Mouse (Mus musculus): ENCODE results near the gene Usp16. TPM values are rescaled to one million over a fixed set of nuclear protein-coding genes. Genes with fewer than 3 reads are reported as not detected.

Gene Usp16
- total and polyA plus RNA-seq, 3 experiments: 66.6 to 256 (median 76.4) TPM

GRCm38 (mm10) chr16:87527553-87528249, 73.2 kb downstream of the Usp16 start:
- Histone ChIP-seq H3K4me3 (ENCODE audit: control insufficient read depth in 1 of 2, insufficient read depth in 1 of 2, low read depth in 2 of 2, low read length in 2 of 2) (no peak overlapping the region), H3K36me3 (ENCODE audit: control insufficient read depth in 1 of 2, insufficient read depth in 2 of 2, low read length in 2 of 2) (no peaks in the 10 kb centered on the region)

GRCm38 (mm10) chr16:87528755-87529154, 74.3 kb downstream of the Usp16 start:
- H3K27ac ChIP-seq (ENCODE audit: control insufficient read depth, low read depth, low read length): no peak overlapping the region
- H3K4me1 ChIP-seq (ENCODE audit: control insufficient read depth in 1 of 2, insufficient read depth in 2 of 2, low read length in 2 of 2): no peaks in the 10 kb centered on the region
- H3K36me3 ChIP-seq (ENCODE audit: control insufficient read depth in 1 of 2, insufficient read depth in 2 of 2, low read length in 2 of 2): no peaks in the 10 kb centered on the region
- H3K27me3 ChIP-seq (ENCODE audit: control insufficient read depth in 1 of 2, insufficient read depth in 2 of 2, low read length in 2 of 2): no peaks in the 10 kb centered on the region
- no peak overlapping the region for H3K9ac ChIP-seq (ENCODE audit: control insufficient read depth, low read depth, low read length, poor library complexity, severe bottlenecking)
- TF ChIP-seq ETS1 (IDR thresholded peaks at IDR 0.05; ENCODE audit: low read depth, low read length): no peak
- TF ChIP-seq NELFE (IDR thresholded peaks at IDR 0.05; ENCODE audit: low read depth, low read length): no peak
- TF ChIP-seq KAT2A (conservative IDR thresholded peaks at IDR 0.05; ENCODE audit: low read depth, low read length): no peak
- TF ChIP-seq GATA1 (IDR thresholded peaks at IDR 0.05; ENCODE audit: low read depth, low read length): no peak
- no peak for TF ChIP-seq MYC (IDR thresholded peaks at IDR 0.05; ENCODE audit: low read depth, low read length)
- no peak for TF ChIP-seq MAFK (IDR thresholded peaks at IDR 0.05; ENCODE audit: borderline replicate concordance, low read depth, low read length)
- no peak for TF ChIP-seq SMC3 (IDR thresholded peaks at IDR 0.05; ENCODE audit: low read depth, low read length)
- TF ChIP-seq USF2 (IDR thresholded peaks at IDR 0.05; ENCODE audit: borderline replicate concordance in 1 of 2, insufficient read depth in 1 of 2, low read depth in 1 of 2, low read length in 2 of 2): no peak
- TF ChIP-seq MXI1 (IDR thresholded peaks at IDR 0.05; ENCODE audit: low read depth, low read length): no peak
- no peak for TF ChIP-seq CTCF (IDR thresholded peaks at IDR 0.05 in 2 of 3, conservative IDR thresholded peaks at IDR 0.05 in 1 of 3; ENCODE audit: control insufficient read depth in 1 of 3, insufficient read depth in 1 of 3, low read depth in 2 of 3, low read length in 3 of 3, poor library complexity in 1 of 3, severe bottlenecking in 1 of 3)
- TF ChIP-seq RAD21 (IDR thresholded peaks at IDR 0.05; ENCODE audit: low read depth, low read length): no peak
- no peak for TF ChIP-seq USF1 (IDR thresholded peaks at IDR 0.05; ENCODE audit: low read depth, low read length)
- no peak for TF ChIP-seq MAX (IDR thresholded peaks at IDR 0.05; ENCODE audit: low read length)
- TF ChIP-seq TAL1 (IDR thresholded peaks at IDR 0.05; ENCODE audit: low read length): no peak
- TF ChIP-seq RCOR1 (IDR thresholded peaks at IDR 0.05; ENCODE audit: low read depth, low read length): no peak
- TF ChIP-seq UBTF (IDR thresholded peaks at IDR 0.05; ENCODE audit: borderline replicate concordance, insufficient read depth, low read depth, low read length): no peak
- no peak for TF ChIP-seq TBP (IDR thresholded peaks at IDR 0.05; ENCODE audit: low read depth, low read length)
- no peak for TF ChIP-seq TCF12 (IDR thresholded peaks at IDR 0.05; ENCODE audit: low read depth, low read length)
- TF ChIP-seq HCFC1 (IDR thresholded peaks at IDR 0.05; ENCODE audit: low read depth, low read length): no peak
- DNase-seq (ENCODE audit: low read depth, low spot score): no peak
- H3K79me2 ChIP-seq (ENCODE audit: control insufficient read depth, insufficient read depth, low read length, poor library complexity): no peaks in the 10 kb centered on the region
- no peaks in the 10 kb centered on the region for H3K9me3 ChIP-seq (replicated peaks; ENCODE audit: insufficient read depth, low read length)
- H3K4me3 ChIP-seq (ENCODE audit: control insufficient read depth in 1 of 2, insufficient read depth in 1 of 2, low read depth in 2 of 2, low read length in 2 of 2): no peak overlapping the region

More at GRCm38 (mm10) chr16:87527553-87528249, 73.2 kb downstream of the Usp16 start:
- no peaks in the 10 kb centered on the region for H3K27me3 ChIP-seq (ENCODE audit: control insufficient read depth in 1 of 2, insufficient read depth in 2 of 2, low read length in 2 of 2)
- no peaks in the 10 kb centered on the region for H3K79me2 ChIP-seq (ENCODE audit: control insufficient read depth, insufficient read depth, low read length, poor library complexity)
- TF ChIP-seq TCF12 (IDR thresholded peaks at IDR 0.05; ENCODE audit: low read depth, low read length) (no peak), RCOR1 (IDR thresholded peaks at IDR 0.05; ENCODE audit: low read depth, low read length) (no peak), SMC3 (IDR thresholded peaks at IDR 0.05; ENCODE audit: low read depth, low read length) (no peak), NELFE (IDR thresholded peaks at IDR 0.05; ENCODE audit: low read depth, low read length) (no peak), MXI1 (IDR thresholded peaks at IDR 0.05; ENCODE audit: low read depth, low read length) (no peak)
- H3K9me3 ChIP-seq (replicated peaks; ENCODE audit: insufficient read depth, low read length): no peaks in the 10 kb centered on the region
- no peak overlapping the region for H3K27ac ChIP-seq (ENCODE audit: control insufficient read depth, low read depth, low read length)
- no peaks in the 10 kb centered on the region for H3K4me1 ChIP-seq (ENCODE audit: control insufficient read depth in 1 of 2, insufficient read depth in 2 of 2, low read length in 2 of 2)
- no peak for DNase-seq (ENCODE audit: low read depth, low spot score)
- no peak overlapping the region for H3K9ac ChIP-seq (ENCODE audit: control insufficient read depth, low read depth, low read length, poor library complexity, severe bottlenecking)

Other genes with a start within 250 kb of the Usp16 start
- 14.4 and 16.1 TPM in 2 replicates for gene N6amt1, start 100.5 kb upstream of the Usp16 start, total RNA-seq (2012; rRNA removed)
- 10 to 100 TPM in 1 of 2 experiments, not detected in 1; 24.6 TPM for gene N6amt1, start 100.5 kb upstream of the Usp16 start, polyA plus RNA-seq (2012; ENCODE audit: insufficient read depth in 1 of 2, insufficient read length in 2 of 2, low read depth in 1 of 2, low replicate concordance in 2 of 2, missing spikeins in 1 of 2)
- gene Ltn1, start 22.1 kb upstream of the Usp16 start, total RNA-seq (2012; rRNA removed): 16.0 and 16.4 TPM in 2 replicates
- gene Ltn1, start 22.1 kb upstream of the Usp16 start, polyA plus RNA-seq (2012; ENCODE audit: insufficient read depth in 1 of 2, insufficient read length in 2 of 2, low read depth in 1 of 2, low replicate concordance in 2 of 2, missing spikeins in 1 of 2): 10 to 100 TPM; 22.3 to 55.9 TPM
- gene Rwdd2b, start 14.1 kb upstream of the Usp16 start, total RNA-seq (2012; rRNA removed): 9.0 and 11.3 TPM in 2 replicates
- gene Rwdd2b, start 14.1 kb upstream of the Usp16 start, polyA plus RNA-seq (2012; ENCODE audit: insufficient read depth in 1 of 2, insufficient read length in 2 of 2, low read depth in 1 of 2, low replicate concordance in 2 of 2, missing spikeins in 1 of 2): 10 to 100 TPM in 1 of 2 experiments, not detected in 1; 17.2 TPM
- 393 and 428 TPM in 2 replicates for gene Cct8, start 41.2 kb downstream of the Usp16 start, total RNA-seq (2012; rRNA removed)
- gene Cct8, start 41.2 kb downstream of the Usp16 start, polyA plus RNA-seq (2012; ENCODE audit: insufficient read depth in 1 of 2, insufficient read length in 2 of 2, low read depth in 1 of 2, low replicate concordance in 2 of 2, missing spikeins in 1 of 2): 1,000 to 10,000 TPM in 1 of 2 experiments, 100 to 1,000 TPM in 1; 812 to 1,102 TPM
- not detected in 2 replicates for gene Map3k7cl, start 98.6 kb downstream of the Usp16 start, total RNA-seq (2012; rRNA removed)
- gene Map3k7cl, start 98.6 kb downstream of the Usp16 start, polyA plus RNA-seq (2012; ENCODE audit: insufficient read depth in 1 of 2, insufficient read length in 2 of 2, low read depth in 1 of 2, low replicate concordance in 2 of 2, missing spikeins in 1 of 2): not detected
- gene Bach1, start 244.2 kb downstream of the Usp16 start, total RNA-seq (2012; rRNA removed): 21.1 and 23.1 TPM in 2 replicates
- 10 to 100 TPM in 1 of 2 experiments, not detected in 1; 20.5 TPM for gene Bach1, start 244.2 kb downstream of the Usp16 start, polyA plus RNA-seq (2012; ENCODE audit: insufficient read depth in 1 of 2, insufficient read length in 2 of 2, low read depth in 1 of 2, low replicate concordance in 2 of 2, missing spikeins in 1 of 2)

Measured in MEL (cell line).